Mouse (Mus musculus) embryonic facial prominence, embryonic 15.5 days (tissue): ENCODE measurements at regions not wholly inside any gene's neighbourhood (a gene's known extent, or its start where the extent isn't known, plus 50 kb on each side); places are given as distances from the start of the nearest gene placed in this dataset.

Experiments used
- ATAC-seq: fragments of 200-750 bp; cut with Nextera tagmentation; 2 replicates; pipeline ENCODE4 v1.8.0; 2017; ENCODE audit warnings: low read depth, moderate TSS enrichment; ENCODE audit not compliant: insufficient number of reproducible peaks, low FRiP score, low TSS enrichment
- H3K27ac ChIP-seq: fragments of 300-500 bp; sonication (generic); replicated peaks from 2 replicates; pipeline ENCODE4 v1.5.1; 2015; ENCODE audit warnings: mild to moderate bottlenecking, inconsistent platforms
- H3K27me3 ChIP-seq: fragments of 300-500 bp; sonication (generic); 2 replicates; pipeline ENCODE4 v1.6.1; 2015; ENCODE audit warnings: inconsistent platforms
- H3K36me3 ChIP-seq: fragments of 300-500 bp; sonication (generic); 2 replicates; pipeline ENCODE4 v1.6.1; 2015; ENCODE audit warnings: mild to moderate bottlenecking, inconsistent platforms
- H3K4me1 ChIP-seq: fragments of 300-500 bp; sonication (generic); 2 replicates; pipeline ENCODE4 v1.6.1; 2015; ENCODE audit warnings: inconsistent platforms
- H3K4me2 ChIP-seq: fragments of 300-500 bp; sonication (generic); replicated peaks from 2 replicates; pipeline ENCODE4 v1.6.1; 2015; ENCODE audit warnings: mild to moderate bottlenecking, inconsistent platforms
- H3K4me3 ChIP-seq: fragments of 300-500 bp; sonication (generic); replicated peaks from 2 replicates; pipeline ENCODE4 v1.5.1; 2015; ENCODE audit warnings: mild to moderate bottlenecking, inconsistent platforms
- H3K9ac ChIP-seq: fragments of 300-500 bp; sonication (generic); 2 replicates; pipeline ENCODE4 v1.6.1; 2015; ENCODE audit warnings: inconsistent platforms
- H3K9me3 ChIP-seq: fragments of 300-500 bp; sonication (generic); replicated peaks from 2 replicates; pipeline ENCODE4 v1.6.1; 2016; ENCODE audit warnings: inconsistent platforms
- WGBS: fragments of 180-500 bp; shearing (Covaris S2); methylation state at CpG from one replicate; pipeline ENCODE4 v1.1.7; 2015; 5-methylcytosine and 5-hydroxymethylcytosine counted together

DNA sequence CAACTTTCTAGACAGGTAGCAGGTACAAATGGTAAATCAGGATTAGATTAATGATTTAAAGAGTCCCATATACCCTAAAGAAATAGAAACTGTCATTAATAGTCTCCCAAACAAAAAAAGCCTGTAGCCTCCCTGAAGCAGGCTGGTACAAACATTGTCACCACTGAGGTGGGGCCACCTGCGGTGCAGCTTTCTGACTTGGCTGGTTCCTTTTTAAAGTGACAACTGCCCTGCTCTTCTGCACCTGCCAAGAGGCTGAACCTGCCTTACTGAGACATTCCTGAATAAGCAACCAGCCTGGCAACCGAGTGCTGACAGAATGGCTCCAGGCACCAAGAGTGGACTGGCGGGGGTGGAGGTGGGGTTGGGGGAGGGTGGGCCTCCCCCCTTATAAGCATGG lies 687.0 kb upstream of the Vrk2 start:
- no peak for ATAC-seq
- no peaks in the 10 kb centered on the region for H3K27me3 ChIP-seq
- no peaks in the 10 kb centered on the region for H3K4me1 ChIP-seq
- no peak overlapping the region for H3K4me3 ChIP-seq
- no peaks in the 10 kb centered on the region for H3K36me3 ChIP-seq
- peaks cover 5% of the 10 kb centered on the region; the same call in 1 of the 2 replicates for H3K9me3 ChIP-seq
- no peak overlapping the region for H3K9ac ChIP-seq
- WGBS = 39% methylated on average over 3 of the region's 3 CpGs
- H3K27ac ChIP-seq = no peak overlapping the region
- no peak overlapping the region for H3K4me2 ChIP-seq

DNA sequence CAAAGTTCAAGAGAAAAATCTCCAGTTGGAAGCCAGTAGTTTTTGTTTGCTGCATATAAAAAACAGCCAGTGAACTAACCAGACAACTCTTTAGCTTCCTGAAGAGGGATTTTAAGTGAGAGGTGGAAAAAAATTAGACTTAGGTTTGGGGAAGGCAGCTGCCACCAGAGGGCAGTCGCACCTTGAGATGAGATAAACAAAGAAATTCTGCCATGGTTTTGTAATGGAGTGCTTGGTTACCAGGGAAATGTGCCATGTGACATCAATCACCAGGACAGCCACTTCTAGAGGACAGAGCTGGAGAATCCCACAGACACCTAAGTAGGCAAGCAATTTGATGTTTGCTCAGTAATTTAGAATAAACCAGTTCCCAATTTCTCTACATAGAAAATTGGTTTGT lies 670.5 kb upstream of the Vrk2 start:
- Histone ChIP-seq H3K4me2 (no peak overlapping the region), H3K27ac (no peak overlapping the region), H3K36me3 (no peaks in the 10 kb centered on the region), H3K9ac (no peak overlapping the region), H3K27me3 (no peaks in the 10 kb centered on the region), H3K4me1 (no peaks in the 10 kb centered on the region), H3K4me3 (no peak overlapping the region), H3K9me3 (no peaks in the 10 kb centered on the region)
- WGBS = 3% methylated on average over 1 of the region's 1 CpGs
- ATAC-seq = no peak

DNA sequence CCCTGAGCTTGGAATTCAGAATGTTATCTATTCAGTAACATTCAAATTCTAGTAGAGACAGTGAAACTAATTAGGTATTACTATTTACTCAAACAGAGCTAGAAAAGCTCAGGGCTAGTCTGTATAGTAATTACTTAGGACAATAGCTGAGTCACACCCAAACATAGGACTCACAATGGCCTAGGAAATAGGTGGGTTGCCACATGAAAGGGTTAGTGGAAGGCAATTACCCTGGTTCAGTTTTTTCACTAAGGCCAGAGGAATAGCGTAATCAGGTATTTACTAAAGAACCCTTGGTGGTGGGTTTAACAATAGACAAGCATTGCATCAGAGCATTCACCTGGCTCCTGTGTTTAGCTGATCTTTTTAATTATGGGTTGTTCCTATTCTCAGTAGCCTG lies 664.7 kb upstream of the Vrk2 start:
- H3K9me3 ChIP-seq = no peaks in the 10 kb centered on the region
- H3K27me3 ChIP-seq = no peaks in the 10 kb centered on the region
- no peak overlapping the region for H3K4me3 ChIP-seq
- ATAC-seq = no peak
- no peak overlapping the region for H3K27ac ChIP-seq
- H3K4me2 ChIP-seq = no peak overlapping the region
- no peak overlapping the region for H3K9ac ChIP-seq
- H3K36me3 ChIP-seq = no peaks in the 10 kb centered on the region
- WGBS = 85% methylated on average over 1 of the region's 1 CpGs
- H3K4me1 ChIP-seq = no peaks in the 10 kb centered on the region

DNA sequence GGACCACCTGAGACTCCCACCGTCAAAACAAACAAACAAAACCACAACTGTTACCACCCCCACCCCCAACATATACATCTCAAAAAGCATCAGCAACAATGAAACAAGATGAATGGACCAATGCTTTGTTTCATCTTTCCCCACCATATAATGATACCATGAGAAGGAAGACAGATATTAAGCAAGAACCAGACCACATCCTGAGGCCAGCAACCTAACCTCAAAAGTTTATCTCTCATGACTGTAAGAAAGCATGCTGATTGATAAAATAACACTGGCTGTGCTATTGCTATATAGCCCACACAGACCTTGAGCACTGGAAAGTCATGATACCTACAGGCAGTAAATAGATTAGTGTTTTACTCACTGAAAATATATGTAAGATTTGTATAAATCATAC lies 642.1 kb upstream of the Vrk2 start:
- H3K9me3 ChIP-seq = no peaks in the 10 kb centered on the region
- WGBS = 78% methylated on average over 1 of the region's 1 CpGs
- no peak for ATAC-seq
- H3K36me3 ChIP-seq = no peaks in the 10 kb centered on the region
- no peaks in the 10 kb centered on the region for H3K4me1 ChIP-seq
- no peak overlapping the region for H3K27ac ChIP-seq
- no peaks in the 10 kb centered on the region for H3K27me3 ChIP-seq
- H3K4me2 ChIP-seq = no peak overlapping the region
- H3K9ac ChIP-seq = no peak overlapping the region
- H3K4me3 ChIP-seq = no peak overlapping the region

DNA sequence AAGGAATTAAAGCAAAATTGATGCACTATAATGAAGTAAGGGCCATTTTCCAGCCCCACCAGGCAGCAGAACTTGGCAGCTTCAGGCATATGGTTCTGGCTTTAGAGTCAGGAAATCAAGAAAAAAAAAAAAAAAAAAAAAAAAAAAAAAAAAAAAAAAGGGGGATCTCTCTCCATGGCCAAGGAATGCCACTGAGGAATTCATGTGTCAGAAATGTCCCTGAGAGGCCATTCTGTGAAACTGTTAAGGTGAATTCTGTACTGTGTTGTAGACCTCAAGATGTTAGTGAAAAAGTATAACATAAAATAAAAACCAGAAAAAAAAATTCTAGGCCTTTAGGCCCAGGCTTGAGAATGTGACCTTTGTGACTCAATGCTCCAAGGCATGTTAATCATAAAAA lies 632.7 kb upstream of the Vrk2 start:
- ATAC-seq = no peak
- H3K9ac ChIP-seq = no peak overlapping the region
- no peak overlapping the region for H3K4me2 ChIP-seq
- H3K4me1 ChIP-seq = no peaks in the 10 kb centered on the region
- no peaks in the 10 kb centered on the region for H3K27me3 ChIP-seq
- no peak overlapping the region for H3K27ac ChIP-seq
- no peaks in the 10 kb centered on the region for H3K9me3 ChIP-seq
- no peaks in the 10 kb centered on the region for H3K36me3 ChIP-seq
- no peak overlapping the region for H3K4me3 ChIP-seq

DNA sequence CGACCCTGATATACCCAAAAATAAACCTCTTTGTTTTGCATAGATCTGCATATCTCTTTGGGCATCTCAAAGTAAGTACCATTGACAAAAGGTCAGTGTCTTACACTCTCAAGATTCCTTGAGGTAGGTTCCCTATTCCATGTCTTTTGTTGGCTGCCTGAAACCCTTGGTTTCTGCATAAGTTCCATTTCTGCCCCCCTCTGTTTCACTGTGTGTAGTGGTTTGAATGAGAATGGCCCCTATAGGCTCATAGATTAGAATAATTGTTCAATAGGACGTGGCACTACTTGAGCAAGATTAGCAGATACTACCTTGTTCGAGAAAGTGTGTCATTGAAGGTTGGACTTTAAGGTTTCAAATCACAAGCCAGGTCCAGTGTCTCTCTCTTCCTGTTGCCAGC lies 628.6 kb upstream of the Vrk2 start:
- no peak overlapping the region for H3K4me2 ChIP-seq
- 72% methylated on average over 3 of the region's 3 CpGs for WGBS
- no peaks in the 10 kb centered on the region for H3K27me3 ChIP-seq
- H3K9ac ChIP-seq = no peak overlapping the region
- H3K27ac ChIP-seq = no peak overlapping the region
- H3K4me3 ChIP-seq = no peak overlapping the region
- ATAC-seq = no peak
- no peaks in the 10 kb centered on the region for H3K9me3 ChIP-seq
- H3K36me3 ChIP-seq = no peaks in the 10 kb centered on the region
- no peaks in the 10 kb centered on the region for H3K4me1 ChIP-seq

DNA sequence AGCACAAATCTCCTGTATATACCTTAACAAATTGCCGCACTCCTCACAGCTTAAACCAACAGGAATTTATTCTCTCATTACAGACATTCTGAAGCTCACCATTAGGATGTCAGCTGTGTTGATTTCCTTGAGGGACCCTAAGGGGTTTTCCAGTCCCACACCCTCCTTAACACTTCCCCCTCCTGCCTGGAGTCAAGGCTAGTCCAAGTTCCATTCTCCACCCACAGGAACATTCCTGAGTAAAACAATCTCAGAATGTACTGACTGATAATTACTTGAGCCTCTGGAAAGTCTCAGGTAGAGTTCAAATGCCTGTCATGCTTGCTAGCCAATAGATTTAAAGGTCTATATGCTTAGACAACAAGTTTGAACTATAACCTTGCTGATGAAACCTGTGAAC lies 628.2 kb upstream of the Vrk2 start:
- ATAC-seq = no peak

DNA sequence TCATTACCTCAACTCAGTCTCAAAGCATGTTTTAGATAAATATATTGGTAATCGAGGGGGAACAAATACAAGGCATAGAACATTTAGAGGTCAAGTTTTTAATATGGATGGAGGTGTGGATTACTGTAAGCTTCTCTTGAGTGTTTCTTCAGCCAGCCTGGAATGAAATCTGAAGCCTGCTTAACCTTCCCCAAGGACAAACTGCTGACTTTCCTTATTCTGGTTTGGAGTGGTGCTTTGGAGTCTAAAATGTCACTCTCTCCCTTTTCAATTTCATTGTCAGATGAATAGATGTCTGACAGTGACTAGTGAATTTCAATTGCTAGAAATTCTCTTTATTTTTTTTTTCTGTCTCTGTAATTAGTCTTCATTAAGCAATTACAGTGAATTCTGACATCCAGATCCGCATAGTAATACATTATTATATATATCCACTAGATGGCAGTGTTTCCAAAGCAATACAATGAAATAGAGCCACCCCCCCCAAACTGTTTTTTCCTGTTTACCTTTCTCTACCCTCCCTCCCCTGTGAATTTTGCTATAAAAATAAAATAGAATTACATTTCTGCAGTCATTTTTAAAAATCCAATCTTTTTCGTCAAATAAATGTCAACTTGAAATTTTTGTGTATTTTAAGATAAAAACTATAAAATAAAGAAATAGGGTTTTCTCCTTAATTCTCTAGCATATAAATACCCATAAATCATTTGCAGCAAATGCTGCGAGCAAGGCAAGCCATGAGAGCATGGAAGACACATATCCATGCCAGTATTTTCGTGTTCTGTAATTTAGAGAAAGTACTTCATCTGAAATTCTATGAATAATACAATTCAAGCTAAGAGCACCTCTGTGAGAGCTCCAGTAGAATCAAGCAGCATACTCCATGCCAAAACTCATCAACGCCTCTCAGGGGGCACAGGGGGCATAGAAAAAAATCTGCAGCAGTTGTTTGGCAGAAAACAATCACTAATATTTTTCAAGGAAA lies 626.2 kb upstream of the Vrk2 start:
- no peak overlapping the region for H3K4me2 ChIP-seq
- WGBS = 30% methylated on average over 6 of the region's 6 CpGs
- H3K36me3 ChIP-seq = no peaks in the 10 kb centered on the region
- no peak for ATAC-seq
- H3K9me3 ChIP-seq = no peaks in the 10 kb centered on the region
- H3K27me3 ChIP-seq = no peaks in the 10 kb centered on the region
- H3K27ac ChIP-seq = no peak overlapping the region
- H3K4me3 ChIP-seq = no peak overlapping the region
- no peaks in the 10 kb centered on the region for H3K4me1 ChIP-seq
- H3K9ac ChIP-seq = no peak overlapping the region

More for the DNA sequence above, 628.2 kb upstream of the Vrk2 start:
- no peaks in the 10 kb centered on the region for H3K36me3 ChIP-seq
- no peak overlapping the region for H3K4me3 ChIP-seq
- no peak overlapping the region for H3K27ac ChIP-seq
- no peak overlapping the region for H3K9ac ChIP-seq
- no peaks in the 10 kb centered on the region for H3K9me3 ChIP-seq
- H3K4me1 ChIP-seq = no peaks in the 10 kb centered on the region
- WGBS = 51% methylated on average over 1 of the region's 1 CpGs
- no peaks in the 10 kb centered on the region for H3K27me3 ChIP-seq
- H3K4me2 ChIP-seq = no peak overlapping the region

DNA sequence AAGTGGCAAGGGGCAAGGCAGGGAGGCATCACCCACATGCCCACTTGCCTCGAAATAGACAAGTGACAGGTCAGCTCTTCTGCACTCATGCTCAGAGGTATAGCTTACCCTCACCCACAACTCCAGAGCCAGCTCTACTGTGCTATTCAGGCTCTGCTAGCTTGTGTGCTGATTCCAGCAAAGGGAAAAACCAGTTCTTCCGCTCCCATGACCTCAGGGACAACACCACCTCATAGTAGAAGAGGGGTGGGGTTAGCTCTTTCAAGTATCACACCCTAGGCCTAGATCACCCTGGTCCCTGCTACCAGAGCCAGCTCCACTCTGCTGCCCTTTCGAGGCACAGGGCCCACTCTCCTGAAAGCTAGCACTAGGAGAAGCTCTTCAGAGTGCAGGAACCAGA lies 622.0 kb upstream of the Vrk2 start:
- Histone ChIP-seq H3K9me3 (no peaks in the 10 kb centered on the region), H3K36me3 (no peaks in the 10 kb centered on the region), H3K4me1 (no peaks in the 10 kb centered on the region), H3K4me3 (no peak overlapping the region), H3K9ac (no peak overlapping the region), H3K27me3 (no peaks in the 10 kb centered on the region), H3K4me2 (no peak overlapping the region), H3K27ac (no peak overlapping the region)
- 53% methylated on average over 3 of the region's 3 CpGs for WGBS
- peak; percentile 15; the same call in 1 of the 2 replicates for ATAC-seq

DNA sequence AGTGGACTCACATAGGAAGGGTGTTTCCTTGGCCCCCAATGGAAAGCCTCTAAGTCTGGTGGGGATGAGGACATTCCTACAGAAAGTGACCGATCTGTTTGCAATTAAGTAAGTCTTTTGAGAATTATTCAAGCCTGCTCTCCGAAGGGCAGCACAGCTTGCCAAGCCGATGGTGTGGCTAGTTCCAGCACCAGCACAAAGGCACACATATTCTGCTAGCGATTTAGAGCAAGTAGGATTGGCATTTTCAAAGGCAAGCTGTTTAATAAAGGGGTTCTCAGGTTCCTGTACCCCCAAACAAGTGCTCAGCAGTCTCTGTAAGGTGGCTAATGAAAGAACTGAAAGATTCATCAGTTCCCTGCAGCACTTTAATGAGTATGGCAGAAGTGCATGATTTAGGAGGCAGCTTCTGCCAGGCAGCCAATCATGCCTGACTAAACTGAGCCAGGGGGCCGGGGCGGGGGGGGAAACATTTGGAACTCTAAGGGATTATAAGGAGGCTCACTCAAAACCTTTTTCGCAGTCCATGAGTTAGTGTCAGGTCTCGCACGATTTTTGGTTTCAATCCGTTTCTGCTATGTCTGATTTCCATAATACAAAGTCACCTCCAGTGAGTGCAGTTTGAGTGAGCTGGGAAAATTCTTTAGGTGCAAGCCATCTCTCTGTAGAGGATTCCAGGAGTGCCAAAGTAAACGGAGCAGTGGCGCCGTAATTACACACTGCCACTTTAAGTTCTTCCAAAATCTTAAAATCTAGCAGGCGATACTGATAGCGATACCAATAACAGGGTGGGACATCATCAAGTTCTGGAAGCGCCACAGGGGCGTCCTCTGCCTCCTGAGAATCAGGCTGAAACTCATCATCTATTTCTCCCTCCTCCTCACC lies 609.8 kb upstream of the Vrk2 start:
- Histone ChIP-seq H3K4me3 (no peak overlapping the region), H3K27ac (no peak overlapping the region), H3K4me2 (no peak overlapping the region), H3K9me3 (no peaks in the 10 kb centered on the region), H3K4me1 (no peaks in the 10 kb centered on the region), H3K36me3 (no peaks in the 10 kb centered on the region), H3K27me3 (no peaks in the 10 kb centered on the region), H3K9ac (no peak overlapping the region)
- ATAC-seq = no peak
- WGBS = 69% methylated on average over 17 of the region's 17 CpGs

DNA sequence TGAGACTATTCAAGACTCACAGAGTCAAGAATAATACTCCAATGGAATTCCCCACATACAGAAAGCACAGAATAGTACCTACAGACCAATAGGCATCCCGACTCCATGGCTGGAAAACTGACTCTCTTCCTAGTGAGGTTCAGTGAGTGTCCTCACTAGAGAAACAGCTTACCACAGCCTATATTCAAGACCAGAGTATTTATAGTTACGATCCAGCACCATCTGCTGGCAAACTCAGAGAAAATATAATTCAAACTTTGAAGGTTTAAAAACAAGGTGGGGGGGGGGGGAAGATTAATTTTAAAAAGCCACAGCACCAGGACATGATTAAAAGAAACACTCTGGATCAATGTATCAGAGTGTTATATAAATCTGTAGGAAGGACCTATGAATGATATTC lies 590.2 kb upstream of the Vrk2 start:
- no peak overlapping the region for H3K4me2 ChIP-seq
- no peak overlapping the region for H3K9ac ChIP-seq
- ATAC-seq = no peak
- no peak overlapping the region for H3K27ac ChIP-seq
- no peak overlapping the region for H3K4me3 ChIP-seq
- H3K36me3 ChIP-seq = no peaks in the 10 kb centered on the region
- H3K27me3 ChIP-seq = no peaks in the 10 kb centered on the region
- WGBS = 61% methylated on average over 2 of the region's 2 CpGs
- H3K9me3 ChIP-seq = no peaks in the 10 kb centered on the region
- H3K4me1 ChIP-seq = no peaks in the 10 kb centered on the region
